Mouse (Mus musculus) MN1 (cell line): ENCODE data around the gene G6pc2.

Experiments used
- DNase-seq: peaks from one replicate; pipeline ENCODE4 v3.0.0-alpha.2; 2016; ENCODE audit warnings: low spot score

Gene G6pc2

DNA sequence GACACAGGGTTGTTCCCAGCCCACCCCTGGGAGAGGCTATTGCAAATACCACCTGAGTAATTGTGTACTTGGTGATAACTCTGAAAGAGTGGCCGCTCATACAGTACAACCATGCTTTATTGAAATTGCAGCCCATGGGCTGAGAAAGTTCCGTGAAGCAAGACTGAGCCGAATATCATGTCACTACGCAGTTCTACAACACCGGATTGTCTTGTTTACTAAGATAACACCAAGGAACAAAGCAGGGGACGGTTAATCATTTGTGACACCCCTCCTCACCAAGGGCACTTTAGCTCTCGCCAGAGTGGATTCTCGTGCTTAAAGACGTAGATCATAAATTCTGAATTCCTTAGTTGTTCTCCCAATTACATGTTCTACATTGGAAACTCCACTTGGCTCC, 28.4 kb downstream of the G6pc2 start:
- DNase-seq: no peak

DNA sequence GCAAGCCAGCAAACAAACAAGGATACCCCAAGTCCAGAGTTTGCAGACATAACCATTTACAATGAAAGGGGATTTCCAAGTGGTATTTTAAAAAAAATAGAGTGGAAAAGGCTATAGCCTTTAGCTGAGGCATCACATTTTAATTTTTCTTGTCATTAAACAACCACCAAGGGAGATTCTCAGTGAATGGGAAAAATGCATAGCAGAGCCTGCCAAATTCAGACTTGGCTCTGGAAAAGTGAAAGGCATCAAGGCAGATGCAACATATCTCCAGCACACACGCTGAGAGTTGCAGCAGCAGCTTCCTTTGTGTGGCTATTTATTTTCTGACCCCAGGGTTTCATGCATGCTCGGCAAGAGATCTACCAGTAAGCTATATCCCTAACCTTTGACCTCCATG, 34.1 kb downstream of the G6pc2 start:
- no peak for DNase-seq

DNA sequence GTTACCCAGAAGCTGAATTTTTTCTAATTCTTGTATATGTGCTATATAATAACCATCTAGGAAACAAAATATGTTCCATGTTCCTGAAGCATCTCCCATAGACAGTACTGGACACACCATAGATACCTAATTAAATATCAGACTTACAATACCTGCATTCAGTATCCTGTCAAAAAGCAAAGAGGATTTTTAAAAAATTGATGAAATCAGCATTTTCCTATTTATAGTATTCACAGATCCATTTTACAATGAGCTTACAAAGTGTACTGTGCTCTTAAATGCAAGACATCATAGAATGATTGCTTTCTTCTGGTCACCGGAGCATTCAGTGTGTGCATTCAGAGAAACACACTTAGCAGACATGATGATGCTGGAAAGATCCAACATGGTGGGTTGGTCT, 36.2 kb downstream of the G6pc2 start:
- no peak for DNase-seq

DNA sequence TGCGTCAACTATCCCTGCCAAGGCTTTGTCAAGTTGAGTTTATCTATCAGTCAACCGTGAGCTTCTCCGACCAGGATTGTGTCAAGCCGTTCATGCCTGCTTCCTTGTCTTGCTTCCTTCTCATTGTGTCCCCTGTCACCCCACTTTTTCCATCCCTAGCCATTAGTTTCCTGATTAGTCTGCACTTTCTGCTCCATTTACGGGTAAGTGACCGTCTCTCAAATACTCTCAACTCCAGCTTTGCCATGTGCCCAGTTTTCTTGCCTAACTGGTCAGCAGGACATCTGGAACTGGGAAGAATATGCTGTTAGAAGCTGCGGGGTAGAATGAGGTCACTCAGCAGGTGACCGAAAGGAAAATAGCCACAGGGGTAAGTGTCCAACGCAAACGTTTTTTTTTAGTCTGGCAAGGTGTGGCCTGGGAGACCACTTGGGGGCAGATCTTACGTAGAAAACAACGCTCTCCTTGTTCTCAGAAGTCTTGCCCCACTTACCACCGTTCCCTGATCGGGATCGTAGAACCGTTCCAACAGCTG, 37.4 kb downstream of the G6pc2 start:
- no peak for DNase-seq

DNA sequence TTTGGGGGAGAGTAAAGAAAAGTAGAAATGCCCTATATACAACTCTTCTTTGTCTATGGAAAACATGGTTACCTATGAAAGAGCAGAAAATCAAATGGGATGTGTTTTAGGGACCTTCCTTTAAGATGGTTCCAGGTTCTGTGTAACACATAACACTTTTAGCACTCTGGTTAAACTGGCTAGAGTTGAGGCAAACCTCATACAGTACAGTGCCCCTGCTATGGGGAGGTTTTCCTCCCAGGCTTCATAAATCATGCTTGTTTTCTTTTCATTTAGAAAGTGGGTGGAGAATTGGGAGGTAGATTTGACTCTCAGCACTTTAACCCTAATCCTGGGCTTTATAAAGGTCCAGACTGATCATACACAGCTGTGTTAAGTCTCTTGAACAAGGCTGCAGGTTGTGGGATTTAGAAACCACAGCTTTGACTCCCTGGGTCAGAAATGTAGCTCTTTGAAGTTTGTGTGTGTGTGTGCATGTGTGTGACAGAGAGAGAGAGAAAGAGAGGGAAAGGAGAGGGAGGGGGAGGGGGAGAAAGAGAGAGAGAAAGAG, 53.3 kb downstream of the G6pc2 start:
- DNase-seq: no peak

DNA sequence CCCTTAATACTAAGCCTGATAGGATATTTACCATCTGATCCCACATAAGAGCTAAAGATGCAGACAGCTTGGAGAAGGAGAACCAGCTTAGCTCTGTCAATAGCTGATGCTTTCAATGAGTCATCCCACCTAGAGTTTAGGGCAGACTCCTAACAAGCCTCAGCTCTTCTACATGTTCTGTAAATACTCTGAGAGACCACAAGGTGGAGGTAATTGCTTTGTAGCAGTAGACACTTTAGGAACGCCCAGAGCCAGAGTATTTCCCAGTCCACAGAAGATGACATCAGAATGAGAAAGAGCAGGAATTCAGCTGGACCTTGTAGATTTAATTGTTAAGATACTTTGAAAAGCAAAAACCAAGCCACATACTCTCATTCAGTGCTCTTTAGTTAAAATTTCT, 65.0 kb downstream of the G6pc2 start:
- DNase-seq: peak; percentile 20
